Mouse (Mus musculus) liver, postnatal 0 days (tissue): ENCODE data around the gene Fas.

ENCODE experiments used
- CTCF ChIP-seq: sonication (generic); IDR thresholded peaks from 2 replicates; pipeline ENCODE4 v1.5.1; 2016; ENCODE audit warnings: antibody characterized with exemption, low read depth
- EP300 ChIP-seq: IDR thresholded peaks from 2 replicates; pipeline ENCODE4 v1.6.1; 2016; ENCODE audit warnings: antibody characterized with exemption, low read depth, mild to moderate bottlenecking

- no peak for TF ChIP-seq CTCF
- TF ChIP-seq EP300, result no peak
Observed at GRCm38 (mm10) chr19:34292701-34293100, 2.2 kb downstream of the Fas start.
